Mouse (Mus musculus): ENCODE results near the gene Plk3. TPM values are rescaled to one million over a fixed set of nuclear protein-coding genes. Genes with fewer than 3 reads are reported as not detected.
"Not testable (repeated sequence)": the region's sequence is repeated elsewhere in the genome, so short reads cannot be mapped to it uniquely, and the experiment has no call there.

Plk3 gene
- 2.4 and 2.9 TPM in 2 replicates for polyA plus RNA-seq (2014; fragmentation: Nextera tagmentation; extraction: Ambion mirVana)

DNA sequence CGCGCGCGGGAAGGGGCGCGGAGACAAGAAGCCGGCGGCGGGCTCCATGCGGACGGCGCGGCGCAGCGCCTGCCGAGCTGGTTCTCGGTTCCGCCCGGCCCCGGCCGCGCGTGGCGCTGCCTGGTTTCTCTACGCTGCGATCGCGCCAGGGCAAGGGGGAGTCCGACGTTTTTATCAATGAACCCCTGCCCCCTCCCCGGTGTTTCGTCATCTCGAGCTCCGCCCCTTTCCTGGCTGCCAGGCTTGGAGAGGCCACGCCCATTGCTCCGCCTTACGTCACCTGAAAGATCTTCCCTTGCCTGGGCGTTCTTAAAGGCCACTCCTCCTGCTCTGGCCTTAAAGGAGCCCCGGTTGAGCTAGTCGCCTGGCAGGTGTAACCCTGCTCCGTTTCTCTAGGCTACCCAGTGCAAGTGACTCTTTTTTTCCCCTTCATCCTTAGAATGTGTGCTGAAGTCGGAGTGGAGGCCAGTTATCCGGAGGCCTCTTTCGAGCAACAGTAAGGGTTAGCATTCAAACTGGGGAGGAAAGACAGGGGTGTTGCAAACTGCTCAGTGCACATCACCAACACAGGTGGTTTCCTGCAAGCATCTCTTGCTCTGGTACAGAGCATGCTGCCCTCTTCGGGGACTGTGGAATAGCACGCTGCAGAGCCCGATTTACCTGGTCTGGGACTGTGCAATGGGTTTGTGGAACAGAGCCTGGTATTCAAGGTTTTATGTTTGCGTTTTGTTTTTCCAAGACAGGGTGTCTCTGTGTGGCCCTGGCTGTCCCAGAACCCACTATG lies at the start of gene Plk3:
TSS of gene Plk3 (minus strand) at position 147 of the 784 bp plus-strand sequence.
- H3K27ac ChIP-seq (ENCODE audit: low read depth, low read length) = no peak within 1 kb of the TSS
- H3K9me3 ChIP-seq (ENCODE audit: control insufficient read depth, low read length) = no peaks in the 10 kb centered on the region
- peak within 1 kb of the TSS; percentile 71 for H3K4me3 ChIP-seq (ENCODE audit: low read length)
- ATAC-seq (ENCODE audit: low FRiP score, low TSS enrichment) = peak; percentile 90
- peaks cover 14% of the 10 kb centered on the region for H3K27me3 ChIP-seq (ENCODE audit: control insufficient read depth, insufficient read depth, low read length)
- 2% methylated on average over 46 of the region's 48 CpGs for WGBS
- peaks cover 9% of the 10 kb centered on the region; the same call in 1 of the 2 replicates for H3K4me1 ChIP-seq (ENCODE audit: control insufficient read depth, insufficient read depth, low read length)
- H3K9ac ChIP-seq (ENCODE audit: low read depth, low read length) = peak within 1 kb of the TSS; percentile 74
- H3K4me2 ChIP-seq (replicated peaks; ENCODE audit: low read depth, low read length) = peak within 1 kb of the TSS; percentile 92
- H3K36me3 ChIP-seq (ENCODE audit: control insufficient read depth, insufficient read depth, low read length) = peaks cover 3% of the 10 kb centered on the region; the same call in 1 of the 2 replicates

DNA sequence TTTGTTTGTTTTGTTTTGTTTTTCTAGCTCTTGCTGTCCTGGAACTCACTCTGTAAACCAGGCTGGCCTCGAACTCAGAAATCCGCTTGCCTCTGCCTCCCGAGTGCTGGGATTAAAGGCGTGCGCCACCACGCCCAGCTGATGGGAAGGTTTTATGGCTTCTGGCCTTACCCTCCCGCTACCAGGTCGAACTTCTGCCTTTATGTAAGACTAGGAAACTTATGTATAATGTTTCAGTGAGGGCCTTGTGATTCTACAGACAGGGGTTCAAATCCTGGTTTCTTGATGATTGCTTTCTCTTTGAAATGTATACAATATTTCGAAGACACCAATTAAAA lies 49.0 kb upstream of the Plk3 start:
- H3K36me3 ChIP-seq (ENCODE audit: control insufficient read depth, insufficient read depth, low read length) = peaks cover 23% of the 10 kb centered on the region
- H3K4me1 ChIP-seq (ENCODE audit: control insufficient read depth, insufficient read depth, low read length); H3K27me3 ChIP-seq (ENCODE audit: control insufficient read depth, insufficient read depth, low read length); H3K9me3 ChIP-seq (ENCODE audit: control insufficient read depth, low read length): not testable (repeated sequence)
- peak overlapping the region; percentile 66 for H3K4me2 ChIP-seq (replicated peaks; ENCODE audit: low read depth, low read length)
- WGBS = 8% methylated on average over 9 of the region's 9 CpGs
- peak overlapping the region; percentile 84 for H3K4me3 ChIP-seq (ENCODE audit: low read length)
- 0 out of 2 replicates have a peak, but pooled peaks have one; percentile 38 for ATAC-seq (ENCODE audit: low FRiP score, low TSS enrichment)
- peak overlapping the region; percentile 42; the same call in 1 of the 2 replicates for H3K27ac ChIP-seq (ENCODE audit: low read depth, low read length)
- H3K9ac ChIP-seq (ENCODE audit: low read depth, low read length) = peak overlapping the region; percentile 64; the same call in 1 of the 2 replicates

DNA sequence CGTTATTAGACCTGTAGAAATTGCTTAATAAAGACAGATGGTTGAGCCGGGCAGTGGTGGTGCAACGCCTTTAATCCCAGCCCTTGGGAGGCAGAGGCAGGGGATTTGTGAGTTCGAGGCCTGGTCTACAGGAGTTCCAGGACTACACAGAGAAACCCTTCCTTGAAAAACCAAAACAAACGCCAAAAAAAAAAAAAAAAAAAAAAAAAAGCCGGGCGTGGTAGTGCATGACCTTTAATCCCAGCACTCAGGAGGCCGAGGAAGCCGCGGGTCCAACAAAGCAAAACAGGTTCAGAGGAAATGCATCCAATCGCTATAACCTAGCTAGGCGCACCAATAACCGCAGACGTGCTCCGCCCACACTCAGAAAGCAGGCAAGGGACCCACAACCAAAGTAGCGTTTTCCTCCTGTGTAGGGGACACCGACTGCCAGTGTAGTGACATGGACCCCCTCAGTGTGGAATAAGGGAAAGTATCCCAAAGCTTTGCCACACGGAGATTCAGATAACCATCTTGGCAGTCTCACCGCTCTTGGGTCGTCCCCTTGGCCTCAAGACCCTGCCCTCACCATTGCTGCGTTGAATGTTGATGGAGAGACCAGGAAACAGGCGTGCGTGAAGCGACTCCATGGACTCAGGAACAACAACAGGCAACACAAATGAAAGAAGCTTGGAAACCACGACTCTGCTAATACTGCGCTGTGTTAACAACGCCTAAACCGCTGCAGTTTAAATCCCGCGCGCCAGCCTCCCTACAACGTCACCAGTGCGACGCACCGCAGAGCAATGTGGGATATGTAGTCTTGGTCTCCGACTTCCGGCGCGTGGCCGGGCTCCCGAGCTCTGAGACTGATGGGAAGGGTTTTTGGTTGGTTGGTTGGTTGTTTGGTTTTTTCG lies 48.3 kb upstream of the Plk3 start, which contains the start of gene Kif2c:
TSS of gene Kif2c (minus strand) at position 777 of the 896 bp plus-strand sequence.
- H3K36me3 ChIP-seq (ENCODE audit: control insufficient read depth, insufficient read depth, low read length) = peaks cover 29% of the 10 kb centered on the region
- H3K4me2 ChIP-seq (replicated peaks; ENCODE audit: low read depth, low read length) = peak within 1 kb of the TSS; percentile 66
- ATAC-seq (ENCODE audit: low FRiP score, low TSS enrichment) = peak; percentile 98
- peak within 1 kb of the TSS; percentile 64 for H3K9ac ChIP-seq (ENCODE audit: low read depth, low read length)
- H3K4me1 ChIP-seq (ENCODE audit: control insufficient read depth, insufficient read depth, low read length) = peaks cover 6% of the 10 kb centered on the region; the same call in 1 of the 2 replicates
- WGBS = 1% methylated on average over 42 of the region's 42 CpGs
- no peaks in the 10 kb centered on the region for H3K27me3 ChIP-seq (ENCODE audit: control insufficient read depth, insufficient read depth, low read length)
- peak within 1 kb of the TSS; percentile 61 for H3K27ac ChIP-seq (ENCODE audit: low read depth, low read length)
- H3K9me3 ChIP-seq (ENCODE audit: control insufficient read depth, low read length) = no peaks in the 10 kb centered on the region
- peak within 1 kb of the TSS; percentile 84 for H3K4me3 ChIP-seq (ENCODE audit: low read length)

GRCm38 (mm10) chr4:117169936-117170335 lies 36.2 kb upstream of the Plk3 start:
- 90% methylated on average over 5 of the region's 5 CpGs for WGBS
- no peaks in the 10 kb centered on the region for H3K27me3 ChIP-seq (ENCODE audit: control insufficient read depth, insufficient read depth, low read length)
- no peak overlapping the region for H3K4me2 ChIP-seq (replicated peaks; ENCODE audit: low read depth, low read length)
- H3K36me3 ChIP-seq (ENCODE audit: control insufficient read depth, insufficient read depth, low read length) = peaks cover 97% of the 10 kb centered on the region
- no peak for ATAC-seq (ENCODE audit: low FRiP score, low TSS enrichment)
- H3K4me3 ChIP-seq (ENCODE audit: low read length) = no peak overlapping the region
- no peaks in the 10 kb centered on the region for H3K9me3 ChIP-seq (ENCODE audit: control insufficient read depth, low read length)
- no peaks in the 10 kb centered on the region for H3K4me1 ChIP-seq (ENCODE audit: control insufficient read depth, insufficient read depth, low read length)
- no peak overlapping the region for H3K9ac ChIP-seq (ENCODE audit: low read depth, low read length)
- no peak overlapping the region for H3K27ac ChIP-seq (ENCODE audit: low read depth, low read length)

DNA sequence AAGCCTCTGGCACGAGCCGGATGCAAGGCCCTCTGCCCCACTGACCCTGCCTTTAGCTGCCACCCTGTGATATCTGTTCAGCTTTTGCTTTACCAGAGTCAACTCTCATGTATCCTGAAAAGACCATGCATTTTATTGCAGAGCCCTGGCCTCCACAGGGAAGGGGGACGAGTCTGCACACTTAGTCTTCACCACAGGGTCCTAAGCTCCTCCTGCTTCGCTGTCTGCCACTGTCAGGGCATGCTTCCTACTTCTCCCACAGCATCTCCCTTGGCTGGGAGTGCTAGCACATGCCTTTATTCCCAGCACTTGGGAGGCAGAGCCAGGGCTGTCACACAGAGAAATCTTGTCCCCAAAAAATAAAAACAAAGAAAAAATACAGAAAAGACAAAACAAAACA lies 27.4 kb upstream of the Plk3 start:
- H3K4me2 ChIP-seq (replicated peaks; ENCODE audit: low read depth, low read length) = no peak overlapping the region
- no peak overlapping the region for H3K27ac ChIP-seq (ENCODE audit: low read depth, low read length)
- WGBS = 69% methylated on average over 4 of the region's 4 CpGs
- peaks cover 73% of the 10 kb centered on the region for H3K36me3 ChIP-seq (ENCODE audit: control insufficient read depth, insufficient read depth, low read length)
- H3K9ac ChIP-seq (ENCODE audit: low read depth, low read length) = no peak overlapping the region
- no peaks in the 10 kb centered on the region for H3K4me1 ChIP-seq (ENCODE audit: control insufficient read depth, insufficient read depth, low read length)
- H3K4me3 ChIP-seq (ENCODE audit: low read length) = no peak overlapping the region
- no peaks in the 10 kb centered on the region for H3K9me3 ChIP-seq (ENCODE audit: control insufficient read depth, low read length)
- H3K27me3 ChIP-seq (ENCODE audit: control insufficient read depth, insufficient read depth, low read length) = no peaks in the 10 kb centered on the region
- ATAC-seq (ENCODE audit: low FRiP score, low TSS enrichment) = no peak

GRCm38 (mm10) chr4:117159666-117160065 lies 25.9 kb upstream of the Plk3 start:
- no peak overlapping the region for H3K4me3 ChIP-seq (ENCODE audit: low read length)
- H3K9ac ChIP-seq (ENCODE audit: low read depth, low read length) = no peak overlapping the region
- whole genome bisulfite sequencing = 84% methylated on average over 10 of the region's 10 CpGs
- ATAC-seq (ENCODE audit: low FRiP score, low TSS enrichment) = no peak
- H3K9me3 ChIP-seq (ENCODE audit: control insufficient read depth, low read length) = no peaks in the 10 kb centered on the region
- no peak overlapping the region for H3K4me2 ChIP-seq (replicated peaks; ENCODE audit: low read depth, low read length)
- no peaks in the 10 kb centered on the region for H3K4me1 ChIP-seq (ENCODE audit: control insufficient read depth, insufficient read depth, low read length)
- no peak overlapping the region for H3K27ac ChIP-seq (ENCODE audit: low read depth, low read length)
- peaks cover 58% of the 10 kb centered on the region for H3K36me3 ChIP-seq (ENCODE audit: control insufficient read depth, insufficient read depth, low read length)
- no peaks in the 10 kb centered on the region for H3K27me3 ChIP-seq (ENCODE audit: control insufficient read depth, insufficient read depth, low read length)

- Histone ChIP-seq H3K27ac (ENCODE audit: low read depth, low read length) (peak overlapping the region; percentile 0; the same call in 1 of the 2 replicates), H3K9ac (ENCODE audit: low read depth, low read length) (peak overlapping the region; percentile 98; the same call in 1 of the 2 replicates), H3K36me3 (ENCODE audit: control insufficient read depth, insufficient read depth, low read length) (peaks cover 58% of the 10 kb centered on the region), H3K9me3 (ENCODE audit: control insufficient read depth, low read length) (no peaks in the 10 kb centered on the region), H3K4me2 (replicated peaks; ENCODE audit: low read depth, low read length) (peak overlapping the region; percentile 32; the same call in 1 of the 2 replicates), H3K27me3 (ENCODE audit: control insufficient read depth, insufficient read depth, low read length) (no peaks in the 10 kb centered on the region), H3K4me1 (ENCODE audit: control insufficient read depth, insufficient read depth, low read length) (peaks cover 18% of the 10 kb centered on the region; the same call in 1 of the 2 replicates), H3K4me3 (ENCODE audit: low read length) (peak overlapping the region; percentile 92)
- no peak for ATAC-seq (ENCODE audit: low FRiP score, low TSS enrichment)
- 31% methylated on average over 6 of the region's 6 CpGs for WGBS
Measured at GRCm38 (mm10) chr4:117156372-117156771, 22.6 kb upstream of the Plk3 start.

DNA sequence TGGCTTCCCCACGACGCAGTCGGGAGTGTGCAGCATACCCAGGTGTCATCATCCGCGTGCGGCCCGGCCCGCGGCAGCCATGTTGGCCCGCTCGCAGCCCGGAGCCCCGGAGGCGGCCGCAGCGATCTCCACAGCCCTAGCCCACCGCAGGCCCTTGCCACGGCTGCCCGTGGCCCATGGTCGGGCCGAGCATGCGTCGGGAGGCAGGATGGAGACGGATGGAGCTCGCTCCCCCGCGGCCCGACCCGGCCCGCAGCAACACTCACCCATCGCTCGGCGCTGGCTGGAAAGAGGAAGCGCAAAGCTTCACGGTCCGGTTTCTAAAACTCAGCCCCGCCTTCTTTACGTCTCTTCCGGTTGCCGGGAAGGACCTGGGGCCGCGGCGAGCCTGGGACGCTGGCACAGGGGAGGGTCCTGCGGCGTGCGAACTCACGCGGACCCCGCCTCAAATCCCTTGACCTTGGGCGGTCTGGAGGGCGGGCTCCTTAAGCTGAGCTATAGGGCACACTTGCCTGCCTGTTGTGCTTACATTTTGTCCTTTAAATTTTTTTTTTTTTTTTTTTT lies 22.1 kb upstream of the Plk3 start, which contains the start of gene Rps8:
TSS of gene Rps8 (minus strand) at position 452 of the 564 bp plus-strand sequence.
- H3K36me3 ChIP-seq (ENCODE audit: control insufficient read depth, insufficient read depth, low read length) = peaks cover 58% of the 10 kb centered on the region
- no peaks in the 10 kb centered on the region for H3K27me3 ChIP-seq (ENCODE audit: control insufficient read depth, insufficient read depth, low read length)
- peak; percentile 94 for ATAC-seq (ENCODE audit: low FRiP score, low TSS enrichment)
- peak within 1 kb of the TSS; percentile 92 for H3K4me3 ChIP-seq (ENCODE audit: low read length)
- WGBS = under 1% methylated on average over 52 of the region's 52 CpGs
- no peaks in the 10 kb centered on the region for H3K9me3 ChIP-seq (ENCODE audit: control insufficient read depth, low read length)
- H3K4me1 ChIP-seq (ENCODE audit: control insufficient read depth, insufficient read depth, low read length) = peaks cover 18% of the 10 kb centered on the region; the same call in 1 of the 2 replicates
- peak within 1 kb of the TSS; percentile 96 for H3K27ac ChIP-seq (ENCODE audit: low read depth, low read length)
- peak within 1 kb of the TSS; percentile 60 for H3K4me2 ChIP-seq (replicated peaks; ENCODE audit: low read depth, low read length)
- H3K9ac ChIP-seq (ENCODE audit: low read depth, low read length) = peak within 1 kb of the TSS; percentile 98

Data from kidney, embryonic 14.5 days (tissue).